Mouse (Mus musculus) lung, embryonic 16.5 days (tissue): ENCODE data around the gene Hjurp. TPM values are rescaled to one million over a fixed set of nuclear protein-coding genes. Genes with fewer than 3 reads are reported as not detected.

ENCODE experiments used
- ATAC-seq: fragments of 200-750 bp; cut with Nextera tagmentation; 2 replicates; pipeline ENCODE4 v1.8.0; 2017; ENCODE audit warnings: low read depth, mild to moderate bottlenecking, moderate library complexity
- H3K27ac ChIP-seq: fragments of 300-500 bp; sonication (generic); 2 replicates; pipeline ENCODE4 v1.5.1; 2014; ENCODE audit warnings: mild to moderate bottlenecking, control low read depth, low read length
- H3K27me3 ChIP-seq: fragments of 300-500 bp; sonication (generic); 2 replicates; pipeline ENCODE4 v1.6.1; 2014; ENCODE audit warnings: low read depth, low read length, mixed read lengths; ENCODE audit not compliant: control insufficient read depth, insufficient read depth
- H3K36me3 ChIP-seq: fragments of 300-500 bp; sonication (generic); 2 replicates; pipeline ENCODE4 v1.6.1; 2014; ENCODE audit warnings: low read length; ENCODE audit not compliant: control insufficient read depth, insufficient read depth
- H3K4me1 ChIP-seq: fragments of 300-500 bp; sonication (generic); replicated peaks from 2 replicates; pipeline ENCODE4 v1.6.1; 2014; ENCODE audit warnings: low read length, mixed read lengths; ENCODE audit not compliant: control insufficient read depth, insufficient read depth
- H3K4me2 ChIP-seq: fragments of 300-500 bp; sonication (generic); 2 replicates; pipeline ENCODE4 v1.6.1; 2014; ENCODE audit warnings: low read depth, low read length, control low read depth
- H3K4me3 ChIP-seq: fragments of 300-500 bp; sonication (generic); 2 replicates; pipeline ENCODE4 v1.5.1; 2014; ENCODE audit warnings: mild to moderate bottlenecking, low read length, control low read depth
- H3K9ac ChIP-seq: fragments of 300-500 bp; sonication (generic); 2 replicates; pipeline ENCODE4 v1.6.1; 2014; ENCODE audit warnings: low read length, control low read depth
- H3K9me3 ChIP-seq: fragments of 300-500 bp; sonication (generic); 2 replicates; pipeline ENCODE4 v1.6.1; 2016; ENCODE audit warnings: low read length; ENCODE audit not compliant: control insufficient read depth
- whole genome bisulfite sequencing: fragments of 180-500 bp; shearing (Covaris S2); extraction: QIAGEN DNeasy Blood & Tissue Kit; methylation state at CpG from one replicate; pipeline ENCODE4 v1.1.7; 2014; 5-methylcytosine and 5-hydroxymethylcytosine counted together
- polyA plus RNA-seq: library from polyadenylated mRNA; unstranded; fragments of >200 nt; fragmentation: Nextera tagmentation; extraction: Ambion mirVana; gene quantifications from 2 replicates; pipeline ENCODE4 v1.2.1, GENCODE M21; 2015

Gene Hjurp
- polyA plus RNA-seq, 1 experiment from 2014 or later = 184 TPM

DNA sequence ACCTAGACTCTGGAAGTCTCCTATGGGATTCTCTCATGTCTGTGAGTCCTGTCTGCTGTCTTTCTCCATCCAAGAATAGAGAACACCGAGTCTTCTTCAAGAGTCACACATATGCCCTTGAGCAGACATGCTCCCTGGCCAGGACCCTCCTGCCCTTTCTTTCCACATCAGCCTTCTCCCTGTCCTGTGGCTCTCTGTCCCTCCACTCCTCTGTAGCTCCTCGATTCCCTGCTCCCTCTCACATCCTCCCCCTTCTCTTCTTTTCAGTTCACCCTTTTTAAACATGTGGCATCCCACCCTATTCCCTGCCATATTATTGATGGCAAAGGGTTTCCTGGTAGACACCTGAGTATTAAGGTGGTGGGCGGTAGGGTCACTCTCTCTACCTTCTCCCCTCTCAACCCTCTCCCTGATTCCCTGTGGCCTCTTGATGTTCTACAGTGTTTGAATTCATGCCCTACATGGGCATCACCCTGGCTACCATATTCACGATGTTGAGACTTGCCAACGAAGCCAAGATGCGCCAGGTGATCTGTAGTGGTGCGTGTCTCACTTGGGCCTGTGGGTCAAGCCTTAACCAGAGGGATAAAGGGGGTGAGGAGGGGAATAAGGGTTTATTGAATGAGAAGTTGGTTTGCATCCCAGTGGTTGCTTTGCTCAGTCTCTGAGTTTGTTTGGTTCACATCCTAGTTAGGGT, 45.5 kb downstream of the Hjurp start:
- Histone ChIP-seq H3K36me3 (no peaks in the 10 kb centered on the region), H3K9me3 (peaks cover 78% of the 10 kb centered on the region), H3K4me2 (no peak overlapping the region), H3K9ac (no peak overlapping the region), H3K4me3 (no peak overlapping the region), H3K27ac (no peak overlapping the region), H3K4me1 (no peaks in the 10 kb centered on the region), H3K27me3 (no peaks in the 10 kb centered on the region)
- no peak for ATAC-seq
- 63% methylated on average over 7 of the region's 7 CpGs for WGBS

- no peak overlapping the region for H3K27ac ChIP-seq
- no peaks in the 10 kb centered on the region for H3K4me1 ChIP-seq
- H3K9me3 ChIP-seq = peaks cover 80% of the 10 kb centered on the region
- H3K4me3 ChIP-seq = no peak overlapping the region
- no peak for ATAC-seq
- WGBS = 70% methylated on average over 6 of the region's 6 CpGs
- no peaks in the 10 kb centered on the region for H3K27me3 ChIP-seq
- no peak overlapping the region for H3K9ac ChIP-seq
- H3K4me2 ChIP-seq = no peak overlapping the region
- H3K36me3 ChIP-seq = no peaks in the 10 kb centered on the region
Observed at GRCm38 (mm10) chr1:88230981-88231802, 46.2 kb downstream of the Hjurp start.

GRCm38 (mm10) chr1:88230421-88230820, 47.0 kb downstream of the Hjurp start:
- Histone ChIP-seq H3K27ac (no peak overlapping the region), H3K36me3 (no peaks in the 10 kb centered on the region), H3K4me3 (no peak overlapping the region), H3K4me2 (no peak overlapping the region), H3K27me3 (no peaks in the 10 kb centered on the region), H3K9ac (no peak overlapping the region), H3K9me3 (peaks cover 80% of the 10 kb centered on the region), H3K4me1 (no peaks in the 10 kb centered on the region)
- WGBS = 71% methylated on average over 7 of the region's 7 CpGs
- no peak for ATAC-seq

DNA sequence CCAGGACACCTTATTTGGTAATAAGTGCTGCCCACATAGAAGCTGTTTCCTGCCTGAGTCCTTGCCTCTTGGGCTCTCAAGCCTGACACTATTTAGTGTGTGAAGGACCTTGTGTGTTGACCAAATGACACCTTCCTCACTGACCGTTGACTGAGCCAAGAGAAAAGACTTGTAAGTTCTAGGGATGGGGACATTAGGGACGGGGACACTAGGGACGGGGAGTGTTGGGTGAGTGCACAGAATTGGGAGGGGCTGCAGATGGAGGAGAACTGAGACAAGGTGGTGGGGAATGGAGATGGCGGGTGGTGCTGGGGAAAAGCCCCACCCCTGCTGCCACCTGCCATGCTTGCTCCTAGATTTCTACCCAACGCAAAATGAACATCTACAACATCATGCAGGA, 47.4 kb downstream of the Hjurp start:
- no peaks in the 10 kb centered on the region for H3K36me3 ChIP-seq
- H3K4me3 ChIP-seq = no peak overlapping the region
- WGBS = 76% methylated on average over 5 of the region's 5 CpGs
- no peak for ATAC-seq
- H3K4me2 ChIP-seq = no peak overlapping the region
- H3K27ac ChIP-seq = no peak overlapping the region
- no peaks in the 10 kb centered on the region for H3K4me1 ChIP-seq
- H3K9ac ChIP-seq = no peak overlapping the region
- H3K9me3 ChIP-seq = peaks cover 78% of the 10 kb centered on the region
- no peaks in the 10 kb centered on the region for H3K27me3 ChIP-seq

DNA sequence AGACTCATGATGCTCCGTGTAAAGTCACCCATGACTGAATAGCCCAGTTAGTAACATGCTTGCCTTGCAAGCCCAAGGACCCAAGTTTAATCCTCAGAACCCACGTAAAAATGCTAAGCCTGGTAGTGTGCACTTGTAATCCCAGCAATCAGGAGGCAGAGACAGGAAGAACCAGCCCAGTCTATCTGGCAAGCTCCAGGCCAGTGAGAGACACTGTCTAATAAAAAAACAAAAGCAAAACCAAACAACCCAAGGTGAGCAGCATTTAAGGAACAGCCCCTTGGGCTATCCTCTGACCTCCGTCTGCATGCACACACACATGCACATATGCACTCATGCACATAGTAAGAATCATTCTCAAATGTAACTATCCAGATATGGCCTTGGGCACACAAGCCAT, 47.9 kb downstream of the Hjurp start:
- Histone ChIP-seq H3K4me2 (no peak overlapping the region), H3K27ac (no peak overlapping the region), H3K9ac (no peak overlapping the region), H3K4me3 (no peak overlapping the region), H3K27me3 (no peaks in the 10 kb centered on the region), H3K9me3 (peaks cover 75% of the 10 kb centered on the region), H3K36me3 (no peaks in the 10 kb centered on the region), H3K4me1 (no peaks in the 10 kb centered on the region)
- 74% methylated on average over 3 of the region's 3 CpGs for WGBS
- ATAC-seq = no peak

DNA sequence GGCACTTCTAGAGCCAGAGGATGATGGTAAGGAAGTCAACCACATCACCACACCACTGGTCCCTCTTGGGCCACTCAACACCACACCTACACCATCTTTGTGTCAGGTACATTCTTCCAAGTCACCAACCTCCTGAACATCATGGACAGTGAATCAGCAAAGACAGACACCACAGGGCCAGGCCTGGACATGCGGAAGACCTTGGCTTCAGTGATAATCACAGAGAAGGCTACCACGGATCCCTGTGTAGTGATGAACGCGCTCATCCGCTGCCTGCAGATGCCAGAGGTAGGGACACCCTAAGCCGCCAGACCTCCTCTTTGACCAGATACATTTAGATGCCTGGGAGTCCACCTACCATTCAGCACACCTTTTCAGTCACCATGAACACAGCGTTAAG, 49.3 kb downstream of the Hjurp start:
- Histone ChIP-seq H3K36me3 (no peaks in the 10 kb centered on the region), H3K9ac (no peak overlapping the region), H3K27ac (no peak overlapping the region), H3K4me3 (no peak overlapping the region), H3K9me3 (peaks cover 63% of the 10 kb centered on the region), H3K27me3 (no peaks in the 10 kb centered on the region), H3K4me2 (no peak overlapping the region), H3K4me1 (no peaks in the 10 kb centered on the region)
- ATAC-seq = no peak
- WGBS = 71% methylated on average over 7 of the region's 7 CpGs

DNA sequence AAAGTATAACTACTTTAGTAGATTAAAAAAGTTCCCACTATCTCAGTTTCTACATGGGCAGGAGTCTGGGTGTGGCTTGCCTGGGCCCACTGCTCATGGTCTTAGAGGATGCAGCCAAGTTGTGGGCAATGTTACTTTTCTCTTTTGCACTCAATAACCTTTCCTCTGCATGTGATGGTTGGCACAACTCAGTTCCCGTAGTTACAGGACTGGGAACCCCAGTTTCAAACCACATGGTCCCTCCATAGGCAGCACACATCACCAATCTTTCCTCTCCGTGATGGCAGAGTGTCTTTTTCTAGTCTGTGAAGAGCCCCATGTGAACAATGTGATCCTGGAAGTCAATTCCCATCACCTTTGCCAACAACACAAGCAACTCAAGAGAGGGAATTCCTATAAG, 50.0 kb downstream of the Hjurp start:
- no peaks in the 10 kb centered on the region for H3K4me1 ChIP-seq
- peaks cover 56% of the 10 kb centered on the region for H3K9me3 ChIP-seq
- H3K27me3 ChIP-seq = no peaks in the 10 kb centered on the region
- no peaks in the 10 kb centered on the region for H3K36me3 ChIP-seq
- no peak for ATAC-seq
- no peak overlapping the region for H3K4me3 ChIP-seq
- no peak overlapping the region for H3K9ac ChIP-seq
- no peak overlapping the region for H3K27ac ChIP-seq
- 48% methylated on average over 2 of the region's 2 CpGs for WGBS
- no peak overlapping the region for H3K4me2 ChIP-seq

DNA sequence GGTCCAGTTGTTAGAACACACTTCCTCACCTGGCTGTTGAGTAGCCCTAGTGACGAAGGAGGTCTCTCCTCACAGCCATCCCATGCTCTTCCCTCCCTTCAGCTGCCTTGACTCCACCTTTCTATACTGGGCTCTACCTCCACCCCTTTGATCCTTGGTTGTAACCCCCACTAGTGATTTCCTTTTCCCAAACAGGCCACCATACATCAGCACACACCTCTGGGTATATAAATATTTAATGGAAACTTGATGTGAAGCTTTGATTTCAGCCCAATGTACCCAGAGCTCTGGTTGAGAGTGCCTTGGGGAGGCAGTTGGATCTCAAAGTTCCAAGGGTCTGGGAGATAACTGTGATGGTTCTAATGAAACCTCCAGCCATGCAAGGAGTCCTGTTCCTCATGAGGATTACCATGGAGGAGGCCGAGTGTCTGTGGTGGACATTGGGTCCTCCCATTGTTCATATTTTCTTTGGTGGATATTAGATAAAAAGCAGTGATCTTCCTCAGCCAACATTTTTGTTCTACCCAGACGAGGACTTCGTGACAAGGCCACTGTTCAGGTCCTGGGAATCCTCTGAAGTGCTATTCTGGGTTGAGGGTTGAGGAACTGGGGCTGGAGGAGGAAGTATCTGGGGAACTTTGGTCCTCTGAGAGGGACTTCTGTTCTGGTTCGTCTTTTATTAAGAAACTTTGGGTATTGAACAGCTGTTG, 50.6 kb downstream of the Hjurp start, which contains the start of gene Mroh2a:
Mroh2a (plus strand) TSS at position 317 of the 710 bp plus-strand sequence.
- ATAC-seq = no peak
- Histone ChIP-seq H3K4me2 (no peak within 1 kb of the TSS), H3K36me3 (no peaks in the 10 kb centered on the region), H3K4me1 (no peaks in the 10 kb centered on the region), H3K4me3 (no peak within 1 kb of the TSS), H3K9ac (no peak within 1 kb of the TSS), H3K27ac (no peak within 1 kb of the TSS), H3K27me3 (no peaks in the 10 kb centered on the region), H3K9me3 (peaks cover 50% of the 10 kb centered on the region)
- 46% methylated on average over 5 of the region's 5 CpGs for WGBS

- Histone ChIP-seq H3K4me2 (no peak overlapping the region), H3K9me3 (peaks cover 39% of the 10 kb centered on the region), H3K9ac (no peak overlapping the region), H3K27ac (no peak overlapping the region), H3K4me1 (no peaks in the 10 kb centered on the region), H3K27me3 (no peaks in the 10 kb centered on the region), H3K4me3 (no peak overlapping the region), H3K36me3 (no peaks in the 10 kb centered on the region)
- ATAC-seq = no peak
Observed at GRCm38 (mm10) chr1:88225741-88226140, 51.7 kb downstream of the Hjurp start.
